In the genomic region with DNA sequence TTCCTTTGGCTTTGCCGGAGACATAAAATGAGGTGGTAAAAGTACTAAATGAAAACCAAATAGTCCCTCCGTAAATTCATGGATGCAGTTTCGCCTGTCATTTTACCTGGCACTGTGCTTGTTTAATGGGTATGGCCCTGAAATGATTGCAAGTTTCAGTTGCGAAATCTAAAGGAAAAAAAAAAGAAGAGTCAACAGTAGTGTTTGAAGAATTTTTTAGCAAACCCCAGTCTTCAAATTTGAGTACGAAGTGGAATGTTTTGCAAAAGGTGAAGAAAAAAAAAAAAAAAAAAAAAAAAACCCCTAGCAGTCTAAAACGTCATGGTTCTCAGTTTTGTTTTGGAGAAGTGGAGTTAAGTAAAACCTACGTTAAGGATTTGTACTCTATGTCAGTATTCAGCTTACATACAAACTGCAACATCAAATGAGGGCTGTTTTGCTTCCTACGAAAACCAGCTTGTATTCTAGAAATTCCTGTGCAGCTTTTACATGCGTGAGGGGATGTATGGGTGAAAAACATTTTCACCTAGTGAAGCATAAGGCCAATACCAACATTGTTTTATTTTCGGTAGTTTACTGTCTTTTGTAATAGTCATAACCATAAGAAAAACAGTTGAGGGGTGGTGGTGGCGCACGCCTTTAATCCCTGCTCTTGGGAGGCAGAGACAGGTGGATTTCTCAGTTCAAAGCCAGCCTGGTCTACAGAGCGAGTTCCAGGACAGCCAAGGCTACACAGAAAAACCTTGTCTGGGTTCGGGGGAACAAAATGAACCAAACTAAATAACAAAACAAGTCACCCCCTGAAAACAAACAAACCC, we compare ENCODE assay signal across 8 mouse cellular contexts. TPM values are rescaled to one million over a fixed set of nuclear protein-coding genes. Genes with fewer than 3 reads are reported as not detected.
DNase-seq lines count a peak whose midpoint lies in the region; ATAC-seq and TF ChIP-seq lines count a peak whose summit lies in the region.

No protein-coding gene starts in this region.

- H3K4me1 ChIP-seq in heart, embryonic 14.5 days (ENCODE audit: control insufficient read depth in 2 of 2, insufficient read depth in 2 of 2, low read length in 2 of 2), result peaks cover 0 to 5% of the 10 kb centered on the region in 2 experiments; a peak in 2 of 4 replicates
- H3K4me1 ChIP-seq in ES-E14 (ENCODE audit: control insufficient read depth in 2 of 2, insufficient read depth in 2 of 2, low read length in 2 of 2, poor library complexity in 1 of 2), result no peaks in the 10 kb centered on the region
- peaks cover 5% of the 10 kb centered on the region for H3K4me1 ChIP-seq in forebrain, embryonic 16.5 days (replicated peaks; ENCODE audit: control insufficient read depth, insufficient read depth, low read length)
- H3K4me1 ChIP-seq in liver, postnatal 0 days (ENCODE audit: insufficient read depth), result peaks cover 24% of the 10 kb centered on the region

- 0 out of 2 replicates have a peak, but pooled peaks have one; percentile 9 for TF ChIP-seq EP300 in liver, postnatal 0 days (IDR thresholded peaks at IDR 0.05; ENCODE audit: low read depth)

- in situ Hi-C loops in ES-E14 (cut with MboI; ENCODE audit: low sequenced_read_pairs in 2 of 2, unreplicated experiment in 2 of 2), result no loop called here

- H3K4me2 ChIP-seq in heart, embryonic 14.5 days (ENCODE audit: low read length), result peak overlapping the region; percentile 82
- H3K4me2 ChIP-seq in forebrain, embryonic 16.5 days (ENCODE audit: low read length), result peak overlapping the region; percentile 67
- H3K4me2 ChIP-seq in liver, postnatal 0 days (ENCODE audit: low read depth, low read length), result peak overlapping the region; percentile 99

- H3K27ac ChIP-seq in heart, embryonic 14.5 days (replicated peaks in 1 of 2; ENCODE audit: control insufficient read depth in 1 of 2, insufficient read depth in 1 of 2, low read depth in 2 of 2, low read length in 2 of 2), result peak overlapping the region in 1 of 2 experiments; percentile 100; a peak in 2 of 4 replicates
- H3K27ac ChIP-seq in ES-E14 (ENCODE audit: insufficient read depth, low read depth, low read length, poor library complexity, severe bottlenecking), result no peak overlapping the region; the same call in 1 of the 2 replicates
- no peak overlapping the region for H3K27ac ChIP-seq in forebrain, embryonic 16.5 days (ENCODE audit: low read length)
- peak overlapping the region; percentile 100 for H3K27ac ChIP-seq in liver, postnatal 0 days (ENCODE audit: low read depth)

- intact Hi-C loops in heart, postnatal 36 days (cut with DNase I), result no loop called here

- peak overlapping the region; percentile 68 to 80; a peak in 3 of 4 replicates for H3K4me3 ChIP-seq in heart, embryonic 14.5 days (ENCODE audit: control insufficient read depth in 1 of 2, insufficient read depth in 1 of 2, low read depth in 1 of 2, low read length in 2 of 2)
- H3K4me3 ChIP-seq in ES-E14 (ENCODE audit: insufficient read depth in 1 of 2, low read depth in 1 of 2, low read length in 2 of 2, poor library complexity in 1 of 2, severe bottlenecking in 1 of 2), result peak overlapping the region; percentile 84 to 87
- H3K4me3 ChIP-seq in forebrain, embryonic 16.5 days (replicated peaks; ENCODE audit: low read length), result peak overlapping the region; percentile 84
- peak overlapping the region; percentile 91 for H3K4me3 ChIP-seq in liver, postnatal 0 days (ENCODE audit: low read depth, low read length)

- H3K27me3 ChIP-seq in heart, embryonic 14.5 days (ENCODE audit: control insufficient read depth, insufficient read depth, low read length), result no peaks in the 10 kb centered on the region
- H3K27me3 ChIP-seq in forebrain, embryonic 16.5 days (replicated peaks; ENCODE audit: control insufficient read depth, insufficient read depth, low read length), result no peaks in the 10 kb centered on the region
- no peaks in the 10 kb centered on the region for H3K27me3 ChIP-seq in liver, postnatal 0 days (ENCODE audit: insufficient read depth, low read length)

- DNase-seq in heart, postnatal 36 days, result no peak
- DNase-seq in ES-E14 (ENCODE audit: low read depth, low spot score), result no peak
- no peak for DNase-seq in liver, postnatal 0 days
- no peak for DNase-seq in spleen, postnatal 14 days (ENCODE audit: low spot score in 2 of 2)
- DNase-seq in urinary bladder, adult 2 months (ENCODE audit: low spot score), result no peak
- DNase-seq in cerebellum, adult 11-12 months, result no peak

- 42% methylated on average over 14 of the region's 14 CpGs for WGBS in heart, embryonic 14.5 days
- 43% methylated on average over 14 of the region's 14 CpGs for WGBS in forebrain, embryonic 16.5 days
- WGBS in liver, postnatal 0 days (ENCODE audit: insufficient replicate concordance), result 25% methylated on average over 14 of the region's 14 CpGs

- no peak for ATAC-seq in heart, embryonic 14.5 days (ENCODE audit: insufficient number of reproducible peaks, insufficient read depth, low FRiP score, low read depth)
- ATAC-seq in forebrain, embryonic 16.5 days, result no peak
- no peak for ATAC-seq in liver, postnatal 0 days

- no peaks in the 10 kb centered on the region for H3K9me3 ChIP-seq in heart, embryonic 14.5 days (ENCODE audit: control insufficient read depth, low read length)
- H3K9me3 ChIP-seq in ES-E14 (ENCODE audit: control insufficient read depth, insufficient read depth, low read depth, low read length), result no peaks in the 10 kb centered on the region
- no peaks in the 10 kb centered on the region for H3K9me3 ChIP-seq in forebrain, embryonic 16.5 days (ENCODE audit: control insufficient read depth, low read length)
- no peaks in the 10 kb centered on the region for H3K9me3 ChIP-seq in liver, postnatal 0 days (ENCODE audit: low read length)

- TF ChIP-seq CTCF in liver, postnatal 0 days (IDR thresholded peaks at IDR 0.05; ENCODE audit: low read depth), result no peak

- no peaks in the 10 kb centered on the region for H3K36me3 ChIP-seq in heart, embryonic 14.5 days (ENCODE audit: control insufficient read depth, insufficient read depth, low read length)
- H3K36me3 ChIP-seq in ES-E14 (ENCODE audit: control insufficient read depth, insufficient read depth, low read length, poor library complexity, severe bottlenecking), result no peaks in the 10 kb centered on the region
- H3K36me3 ChIP-seq in forebrain, embryonic 16.5 days (ENCODE audit: control insufficient read depth, insufficient read depth), result no peaks in the 10 kb centered on the region
- H3K36me3 ChIP-seq in liver, postnatal 0 days (replicated peaks; ENCODE audit: insufficient read depth, low read length), result no peaks in the 10 kb centered on the region

- H3K9ac ChIP-seq in heart, embryonic 14.5 days (ENCODE audit: low read length), result peak overlapping the region; percentile 94
- H3K9ac ChIP-seq in ES-E14 (ENCODE audit: insufficient read depth, low read depth, low read length, poor library complexity, severe bottlenecking), result peak overlapping the region; percentile 38; the same call in 1 of the 2 replicates
- H3K9ac ChIP-seq in forebrain, embryonic 16.5 days (replicated peaks; ENCODE audit: low read depth, low read length), result peak overlapping the region; percentile 94
- H3K9ac ChIP-seq in liver, postnatal 0 days (replicated peaks), result peak overlapping the region; percentile 95

TF ChIP-seq in ES-E14, 5 proteins besides CTCF, POLR2A, EP300 and RAD21:
- no peak for TF ChIP-seq MAFK (IDR thresholded peaks at IDR 0.05; ENCODE audit: insufficient read depth, low read depth, low read length)
- TF ChIP-seq ZNF384 (IDR thresholded peaks at IDR 0.05; ENCODE audit: low read depth, low read length), result peak; percentile 74
- TF ChIP-seq ZC3H11A (IDR thresholded peaks at IDR 0.05; ENCODE audit: borderline replicate concordance, low read depth, low read length), result no peak
TF ChIP-seq in ES-E14: peak in this region for 1.

RNA-seq across cellular contexts. Expression of gene Atl3, which starts 1.6 kb away (rescaled TPM):
- polyA plus RNA-seq in heart, embryonic 14.5 days (2014; fragmentation: Nextera tagmentation; extraction: Ambion mirVana), result 9.1 and 12.1 TPM in 2 replicates
- 10 to 100 TPM; 17.2 to 20.1 TPM for total RNA-seq in heart, postnatal 36 days (2021)
- 24.9 and 26.6 TPM in 2 replicates for total RNA-seq in ES-E14 (2012; rRNA removed)
- polyA plus RNA-seq in forebrain, embryonic 16.5 days (2015; fragmentation: Nextera tagmentation; extraction: Ambion mirVana), result 6.7 and 7.7 TPM in 2 replicates
- polyA plus RNA-seq in liver, postnatal 0 days (2015; fragmentation: Nextera tagmentation; extraction: Ambion mirVana), result 7.2 and 7.7 TPM in 2 replicates
- polyA plus RNA-seq in urinary bladder, adult 2 months (2012; rRNA removed), result 53.8 and 65.3 TPM in 2 replicates

RNA-seq across cellular contexts. Expression of gene Rtn3, which starts 12.3 kb away (rescaled TPM):
- 108 and 132 TPM in 2 replicates for polyA plus RNA-seq in heart, embryonic 14.5 days (2014; fragmentation: Nextera tagmentation; extraction: Ambion mirVana)
- 10 to 100 TPM; 75.7 to 76.9 TPM for total RNA-seq in heart, postnatal 36 days (2021)
- total RNA-seq in ES-E14 (2012; rRNA removed), result 70.5 and 78.6 TPM in 2 replicates
- polyA plus RNA-seq in forebrain, embryonic 16.5 days (2015; fragmentation: Nextera tagmentation; extraction: Ambion mirVana), result 550 and 563 TPM in 2 replicates
- 62.2 and 63.0 TPM in 2 replicates for polyA plus RNA-seq in liver, postnatal 0 days (2015; fragmentation: Nextera tagmentation; extraction: Ambion mirVana)
- polyA plus RNA-seq in urinary bladder, adult 2 months (2012; rRNA removed), result 120 and 126 TPM in 2 replicates

Comparison
In these comparisons a context has a peak if more than half of its experiments do, and no peak if none do; other contexts are left out.
1. H3K9ac ChIP-seq: peak in every context shown above with its lines; median percentile 95 in liver, postnatal 0 days; 94 in heart, embryonic 14.5 days; 94 in forebrain, embryonic 16.5 days; 38 in ES-E14.